Mouse (Mus musculus) C2C12 (cell line): Measurements from ENCODE around the gene Rps6kc1. TPM values are rescaled to one million over a fixed set of nuclear protein-coding genes. Genes with fewer than 3 reads are reported as not detected.

Source experiments
- H3K27me3 ChIP-seq: one replicate; pipeline ENCODE4 v1.6.1; 2011; ENCODE audit not compliant: control insufficient read depth, insufficient read depth, insufficient read length
- H3K36me3 ChIP-seq: one replicate; pipeline ENCODE4 v1.6.1; 2011; ENCODE audit not compliant: control insufficient read depth, insufficient read depth
- H3K4me3 ChIP-seq: one replicate; pipeline ENCODE4 v1.5.1; 2011; ENCODE audit warnings: mild to moderate bottlenecking, control low read depth; ENCODE audit not compliant: poor library complexity, insufficient read depth, severe bottlenecking
- H3K79me2 ChIP-seq: one replicate; pipeline ENCODE4 v1.6.1; 2011; ENCODE audit not compliant: control insufficient read depth, insufficient read depth
- H3K79me3 ChIP-seq: one replicate; pipeline ENCODE4 v1.6.1; 2011; ENCODE audit warnings: low read depth, control low read depth
- H3ac ChIP-seq: one replicate; pipeline ENCODE3; 2011; ENCODE audit warnings: low read depth; ENCODE audit not compliant: control insufficient read depth, insufficient read length
- CEBPB ChIP-seq: IDR thresholded peaks from one replicate; pipeline ENCODE4 v1.6.1; 2011; ENCODE audit warnings: low read depth, mild to moderate bottlenecking, control low read depth, moderate library complexity
- CTCF ChIP-seq: IDR thresholded peaks from one replicate; pipeline ENCODE4 v1.5.1; 2011; ENCODE audit not compliant: control insufficient read depth, insufficient read depth, insufficient read length
- FOSL1 ChIP-seq: IDR thresholded peaks from one replicate; pipeline ENCODE4 v1.8.0; 2011; ENCODE audit warnings: mild to moderate bottlenecking, low read length; ENCODE audit not compliant: poor library complexity, insufficient read depth, severe bottlenecking
- MAX ChIP-seq: IDR thresholded peaks from one replicate; pipeline ENCODE4 v1.6.1; 2011; ENCODE audit warnings: mild to moderate bottlenecking, control low read depth
- MYOD1 ChIP-seq: IDR thresholded peaks from one replicate; pipeline ENCODE4 v1.6.1; 2011; ENCODE audit warnings: low read depth; ENCODE audit not compliant: control insufficient read depth, insufficient read length
- MYOG ChIP-seq: IDR thresholded peaks from one replicate; pipeline ENCODE4 v1.6.1; 2011; ENCODE audit not compliant: control insufficient read depth, insufficient read length; ENCODE audit errors: extremely low read depth
- USF1 ChIP-seq: IDR thresholded peaks from one replicate; pipeline ENCODE4 v1.6.1; 2011; ENCODE audit warnings: low read depth, mild to moderate bottlenecking, control low read depth, moderate library complexity
- polyA plus RNA-seq: library from polyadenylated mRNA; unstranded; fragments of >200 nt; fragmentation: generic; extraction: Trizol; gene quantifications from one replicate; pipeline ENCODE4 v1.2.1, GENCODE M21; 2012; ENCODE audit warnings: missing spikeins

Gene Rps6kc1
- polyA plus RNA-seq, 1 experiment = 13.1 TPM

DNA sequence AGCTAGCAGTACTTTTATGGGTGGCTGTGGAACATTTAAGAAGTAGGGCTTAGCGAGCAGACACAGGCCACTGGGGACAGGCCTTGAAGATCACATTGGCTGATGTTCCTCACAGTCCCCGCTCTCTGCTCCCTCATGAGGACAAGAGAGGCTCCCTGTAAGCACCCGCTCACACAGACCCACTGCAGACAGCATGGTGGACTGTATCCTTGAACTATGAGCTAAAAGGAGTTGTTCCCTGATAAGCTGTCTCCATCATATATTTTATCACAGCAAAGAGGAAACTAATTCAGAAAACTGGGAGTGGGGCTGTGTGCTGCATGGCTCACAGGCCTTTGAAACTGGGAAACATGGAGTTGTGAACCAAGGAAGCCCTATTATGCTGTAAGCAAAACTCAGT lies 13.4 kb downstream of the Rps6kc1 start:
- H3ac ChIP-seq = no peak overlapping the region
- H3K36me3 ChIP-seq = peaks cover 30% of the 10 kb centered on the region
- no peak overlapping the region for H3K4me3 ChIP-seq

DNA sequence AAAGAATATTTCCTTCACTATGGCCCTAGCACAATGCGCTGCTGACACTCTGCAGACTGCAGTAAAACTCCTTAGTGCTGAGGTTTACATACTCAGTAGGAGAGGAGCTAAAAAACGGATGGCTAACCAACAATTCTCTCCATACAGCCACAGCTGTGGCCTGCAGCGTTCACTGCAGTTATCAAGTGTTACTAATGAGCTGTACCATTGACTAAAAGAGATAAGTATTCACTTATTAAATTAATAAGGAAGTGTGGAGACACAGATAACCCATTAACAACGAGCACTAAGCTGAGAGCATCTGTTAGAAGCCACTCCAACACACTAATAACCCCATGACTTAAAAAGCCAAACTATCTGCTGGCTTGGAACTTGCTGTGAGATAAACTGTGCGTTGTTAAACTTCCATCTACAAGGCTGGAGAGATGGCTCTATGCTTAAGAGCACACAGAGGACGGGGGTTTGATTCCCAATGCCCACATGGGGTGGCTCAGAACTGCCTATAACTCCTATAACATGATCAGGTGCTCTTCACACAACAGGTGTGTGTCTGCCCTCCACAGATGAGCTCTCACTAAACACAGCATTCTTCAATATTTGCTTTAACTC lies 17.9 kb downstream of the Rps6kc1 start:
- no peak overlapping the region for H3K4me3 ChIP-seq
- H3K79me2 ChIP-seq = no peaks in the 10 kb centered on the region

More for the DNA sequence above, 13.4 kb downstream of the Rps6kc1 start:
- Histone ChIP-seq H3K79me3 (no peaks in the 10 kb centered on the region), H3K27me3 (no peaks in the 10 kb centered on the region), H3K79me2 (no peaks in the 10 kb centered on the region)
- TF ChIP-seq FOSL1 = no peak
- no peak for TF ChIP-seq CTCF
- TF ChIP-seq MYOG = no peak
- TF ChIP-seq MYOD1 = no peak
- TF ChIP-seq MAX = no peak
- no peak for TF ChIP-seq USF1
- TF ChIP-seq CEBPB = no peak

DNA sequence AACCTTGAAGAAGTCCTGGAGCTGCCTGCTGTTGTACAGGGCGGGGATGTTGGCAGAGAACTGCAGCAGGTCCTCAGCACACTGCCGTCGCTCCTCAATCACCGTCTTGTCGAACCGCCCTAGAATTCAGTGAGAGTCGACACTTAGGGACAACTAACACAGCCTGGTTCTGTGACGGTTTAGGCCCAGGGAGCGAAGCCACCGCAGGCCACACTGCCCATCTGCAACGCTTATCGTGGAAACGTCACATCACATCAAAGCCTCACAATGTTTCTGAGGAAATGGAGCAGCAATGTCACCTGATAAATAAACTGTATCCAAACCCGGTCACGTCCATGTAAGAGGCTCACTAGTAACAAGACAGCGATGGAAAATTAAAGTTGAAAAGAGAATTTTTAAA lies 22.9 kb downstream of the Rps6kc1 start:
- no peaks in the 10 kb centered on the region for H3K79me2 ChIP-seq
- no peak overlapping the region for H3K4me3 ChIP-seq
- H3K27me3 ChIP-seq = no peaks in the 10 kb centered on the region
- TF ChIP-seq MYOD1 (no peak), FOSL1 (no peak), CTCF (no peak), CEBPB (no peak), MYOG (no peak), MAX (no peak), USF1 (no peak)
- H3K36me3 ChIP-seq = peaks cover 29% of the 10 kb centered on the region
- no peak overlapping the region for H3ac ChIP-seq
- H3K79me3 ChIP-seq = no peaks in the 10 kb centered on the region

More for the DNA sequence above, 17.9 kb downstream of the Rps6kc1 start:
- Histone ChIP-seq H3K79me3 (no peaks in the 10 kb centered on the region), H3K27me3 (no peaks in the 10 kb centered on the region), H3ac (no peak overlapping the region), H3K36me3 (peaks cover 34% of the 10 kb centered on the region)
- TF ChIP-seq USF1 = no peak
- TF ChIP-seq MYOD1 = no peak

DNA sequence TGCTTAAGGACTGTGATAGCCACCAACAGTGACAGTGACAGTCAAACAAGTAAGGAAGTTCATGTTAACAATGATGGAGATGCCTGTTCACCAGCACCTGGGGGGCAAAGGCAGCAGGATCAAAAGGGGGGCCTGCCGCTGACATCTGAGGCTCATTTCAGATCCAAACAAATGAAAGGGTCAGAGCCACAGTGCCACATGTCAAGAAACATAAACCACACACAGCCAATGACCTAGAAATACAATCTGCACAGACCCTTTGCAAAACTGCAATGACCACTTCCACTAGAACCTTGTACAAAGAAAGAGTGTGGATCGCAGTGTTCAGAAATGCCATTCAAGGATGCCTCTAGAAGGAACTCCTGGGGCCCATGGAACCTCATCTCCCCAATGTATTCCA lies 23.5 kb downstream of the Rps6kc1 start:
- Histone ChIP-seq H3K4me3 (no peak overlapping the region), H3K27me3 (no peaks in the 10 kb centered on the region), H3ac (no peak overlapping the region), H3K79me2 (no peaks in the 10 kb centered on the region), H3K36me3 (peaks cover 29% of the 10 kb centered on the region), H3K79me3 (no peaks in the 10 kb centered on the region)
- TF ChIP-seq MYOD1 = no peak
- no peak for TF ChIP-seq MYOG
- no peak for TF ChIP-seq CEBPB
- TF ChIP-seq FOSL1 = no peak
- TF ChIP-seq CTCF = no peak

DNA sequence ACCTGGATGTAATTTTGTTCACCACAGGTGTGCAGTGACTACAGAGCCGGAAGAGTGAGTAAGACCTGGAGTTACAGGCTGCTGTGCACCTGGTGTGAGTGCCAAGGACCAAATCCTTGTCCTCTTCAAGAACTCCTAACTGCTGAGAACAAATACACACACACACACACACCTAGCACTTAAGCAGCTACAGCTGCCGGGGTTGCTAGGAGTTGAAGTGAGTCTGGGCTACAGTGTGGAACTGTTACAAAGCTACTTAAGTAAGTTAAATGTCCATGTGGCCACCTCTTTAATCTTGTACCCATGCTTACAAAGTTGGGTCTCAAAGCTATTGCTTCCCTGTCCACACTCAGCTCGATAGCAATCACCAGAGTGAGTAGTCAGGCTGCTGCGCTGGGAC lies 25.6 kb downstream of the Rps6kc1 start:
- Histone ChIP-seq H3K79me2 (no peaks in the 10 kb centered on the region), H3K4me3 (no peak overlapping the region), H3ac (no peak overlapping the region), H3K79me3 (no peaks in the 10 kb centered on the region), H3K27me3 (no peaks in the 10 kb centered on the region), H3K36me3 (peaks cover 24% of the 10 kb centered on the region)
- TF ChIP-seq CTCF = no peak
- no peak for TF ChIP-seq USF1
- TF ChIP-seq MAX = no peak
- no peak for TF ChIP-seq FOSL1
- no peak for TF ChIP-seq MYOG
- TF ChIP-seq CEBPB = no peak
- TF ChIP-seq MYOD1 = no peak

DNA sequence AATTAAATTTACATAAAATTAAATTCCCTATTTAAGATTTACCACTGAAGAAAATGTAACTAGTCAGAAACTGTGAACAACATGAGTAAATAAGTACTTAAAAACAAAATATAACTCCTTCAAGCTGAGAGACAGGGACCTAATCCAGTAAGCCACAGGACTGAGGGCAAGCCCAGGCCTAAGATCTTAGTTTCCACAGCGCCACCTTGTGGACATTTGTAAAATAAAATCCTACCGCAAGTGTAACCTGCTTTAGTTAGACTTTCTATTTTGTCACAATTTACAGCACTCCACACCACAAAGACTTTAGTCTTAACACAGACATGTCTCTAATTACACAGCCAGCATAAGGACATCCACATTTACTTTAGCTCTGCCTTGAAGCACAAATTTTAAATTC lies 30.1 kb downstream of the Rps6kc1 start:
- no peak overlapping the region for H3K4me3 ChIP-seq
- H3K79me3 ChIP-seq = no peaks in the 10 kb centered on the region
- H3ac ChIP-seq = no peak overlapping the region
- no peaks in the 10 kb centered on the region for H3K27me3 ChIP-seq
- H3K36me3 ChIP-seq = peaks cover 17% of the 10 kb centered on the region
- H3K79me2 ChIP-seq = no peaks in the 10 kb centered on the region
- TF ChIP-seq CTCF = peak; percentile 12
- TF ChIP-seq MYOG = no peak
